Mouse (Mus musculus): Measurements from ENCODE around the gene Fbxo36. TPM values are rescaled to one million over a fixed set of nuclear protein-coding genes. Genes with fewer than 3 reads are reported as not detected.
A peak's percentile ranks its signal among the peaks of the same experiment; 100 is the strongest.

Fbxo36 gene
- 9.8 and 13.5 TPM in 2 replicates for total RNA-seq (2021)
- long read RNA-seq, transcript Fbxo36-201 (4 exons, 901 nt): major isoform, 13 of 15 reads
- long read RNA-seq, partial matches to known transcripts: 0 of 15 reads
- long read RNA-seq, other reads (novel, unspliced or antisense): 1 of 15 reads

GRCm38 (mm10) chr1:84839309-84840017 is at the start of gene Fbxo36:
Fbxo36 (plus strand) TSS chr1:84839841.
- peak; percentile 93 for DNase-seq

- no peak for DNase-seq
These were observed 48.2 kb upstream of the Fbxo36 start for GRCm38 (mm10) chr1:84791393-84791792.

GRCm38 (mm10) chr1:84795335-84795734 is 44.3 kb upstream of the Fbxo36 start:
- DNase-seq: no peak

- no peak for DNase-seq
These were observed 40.5 kb upstream of the Fbxo36 start for GRCm38 (mm10) chr1:84799166-84799565.

GRCm38 (mm10) chr1:84803788-84804187 is 35.9 kb upstream of the Fbxo36 start:
- DNase-seq: no peak

- no peak for DNase-seq
These were observed 22.0 kb upstream of the Fbxo36 start for GRCm38 (mm10) chr1:84817596-84817995.

GRCm38 (mm10) chr1:84825091-84825490 is 14.6 kb upstream of the Fbxo36 start:
- DNase-seq: no peak

- peak; percentile 10 for DNase-seq
These were observed 2.0 kb upstream of the Fbxo36 start for GRCm38 (mm10) chr1:84837523-84838145.

GRCm38 (mm10) chr1:84838156-84838555 is 1.5 kb upstream of the Fbxo36 start:
- DNase-seq: no peak

GRCm38 (mm10) chr1:84838621-84839151 is 955 bp upstream of the Fbxo36 start:
- peak; percentile 74 for DNase-seq

- no peak for DNase-seq
These were observed 500 bp downstream of the Fbxo36 start, which contains the start of gene Trip12 for GRCm38 (mm10) chr1:84840018-84840664. Trip12 (minus strand) TSS chr1:84840516.

GRCm38 (mm10) chr1:84841061-84841460 is 1.4 kb downstream of the Fbxo36 start:
- no peak for DNase-seq

GRCm38 (mm10) chr1:84843366-84843765 is 3.7 kb downstream of the Fbxo36 start:
- no peak for DNase-seq

- DNase-seq: no peak
These were observed 8.1 kb downstream of the Fbxo36 start for GRCm38 (mm10) chr1:84847698-84848097.

GRCm38 (mm10) chr1:84848335-84848734 is 8.7 kb downstream of the Fbxo36 start:
- no peak for DNase-seq

GRCm38 (mm10) chr1:84848801-84849455 is 9.3 kb downstream of the Fbxo36 start:
- no peak for DNase-seq

GRCm38 (mm10) chr1:84849804-84850203 is 10.2 kb downstream of the Fbxo36 start:
- no peak for DNase-seq

- no peak for DNase-seq
These were observed 10.8 kb downstream of the Fbxo36 start for GRCm38 (mm10) chr1:84850471-84850870.

- DNase-seq: no peak
These were observed 12.0 kb downstream of the Fbxo36 start for GRCm38 (mm10) chr1:84851512-84852235.

- no peak for DNase-seq
These were observed 14.1 kb downstream of the Fbxo36 start for GRCm38 (mm10) chr1:84853721-84854120.

GRCm38 (mm10) chr1:84854966-84855365 is 15.3 kb downstream of the Fbxo36 start:
- no peak for DNase-seq

- DNase-seq: no peak
These were observed 16.1 kb downstream of the Fbxo36 start for GRCm38 (mm10) chr1:84855756-84856155.

All from adrenal gland, postnatal 25 days (tissue).